Mouse (Mus musculus): Measurements from ENCODE around the gene Cmc1.
"Not testable (repeated sequence)": the region's sequence is repeated elsewhere in the genome, so short reads cannot be mapped to it uniquely, and the experiment has no call there.

- not testable (repeated sequence) for TF ChIP-seq POLR2A (IDR thresholded peaks at IDR 0.05; ENCODE audit: low read depth, low read length); CTCF (IDR thresholded peaks at IDR 0.05; ENCODE audit: extremely low read depth, insufficient read depth, insufficient read length, insufficient replicate concordance)
Observed at GRCm38 (mm10) chr9:118140356-118140755, 9.6 kb downstream of the Cmc1 start.

All from spleen, adult 2 months (tissue).